Mouse (Mus musculus) ovary, postnatal 10 days (tissue): ENCODE results near the gene Olfr222.
"Not testable (repeated sequence)": the region's sequence is repeated elsewhere in the genome, so short reads cannot be mapped to it uniquely, and the experiment has no call there.

Source experiments
- DNase-seq: peaks from one replicate; pipeline ENCODE4 v3.0.0; 2022; ENCODE audit warnings: low spot score

Gene Olfr222

GRCm38 (mm10) chr11:59576135-59576534, at the start of gene Olfr222:
Gene Olfr222 (minus strand): TSS chr11:59576235.
- not testable (repeated sequence) for DNase-seq

DNA sequence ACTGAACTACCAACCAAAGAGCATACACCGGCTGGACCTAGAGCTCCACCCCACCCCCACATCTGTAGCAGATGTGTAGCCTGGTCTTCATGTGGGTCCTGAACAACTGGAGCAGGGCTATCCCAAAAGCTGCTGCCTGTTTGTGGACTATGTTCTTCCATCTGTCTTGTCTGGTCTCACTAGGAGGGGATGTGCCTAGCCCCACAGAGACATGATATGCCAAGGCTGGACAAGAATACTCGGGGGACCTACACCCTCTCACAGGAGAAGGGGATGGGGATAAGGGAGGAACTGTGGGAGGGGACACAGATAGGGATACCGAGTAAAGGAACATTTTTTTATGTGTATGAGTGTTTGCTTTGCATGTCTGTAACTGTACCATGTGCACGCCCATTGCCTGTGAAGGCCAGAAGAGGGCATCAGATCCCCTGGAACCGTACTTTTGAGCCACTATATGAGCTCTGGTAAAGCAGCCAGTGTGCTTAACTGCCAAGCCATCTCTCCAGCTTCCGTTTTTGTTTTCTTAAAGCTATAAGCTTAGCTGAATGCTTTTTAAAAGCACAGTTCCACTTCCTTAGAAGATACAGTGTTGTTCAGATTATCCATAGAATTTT, 48.1 kb upstream of the Olfr222 start:
- no peak for DNase-seq

GRCm38 (mm10) chr11:59622214-59622613, 46.2 kb upstream of the Olfr222 start:
- no peak for DNase-seq

DNA sequence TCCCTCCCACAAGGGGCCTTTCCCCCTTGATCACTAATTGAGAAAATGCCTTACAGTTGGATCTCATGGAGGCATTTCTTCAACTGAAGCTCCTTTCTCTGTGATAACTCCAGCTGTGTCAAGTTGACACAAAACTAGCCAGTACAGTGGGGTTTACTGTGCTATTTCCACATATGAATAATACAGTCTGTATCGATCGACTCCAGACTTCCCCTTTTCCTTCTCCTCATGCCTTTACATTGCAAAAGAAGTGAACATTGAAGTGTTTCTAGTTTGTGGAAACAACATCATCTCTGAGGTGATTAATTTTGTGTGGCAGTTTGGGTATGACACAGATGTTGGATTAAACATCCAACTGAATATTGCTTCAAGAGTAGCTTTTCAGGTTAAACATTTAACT, 41.0 kb upstream of the Olfr222 start:
- not testable (repeated sequence) for DNase-seq

GRCm38 (mm10) chr11:59614120-59614519, 38.1 kb upstream of the Olfr222 start:
- no peak for DNase-seq

GRCm38 (mm10) chr11:59611646-59612045, 35.6 kb upstream of the Olfr222 start:
- no peak for DNase-seq

DNA sequence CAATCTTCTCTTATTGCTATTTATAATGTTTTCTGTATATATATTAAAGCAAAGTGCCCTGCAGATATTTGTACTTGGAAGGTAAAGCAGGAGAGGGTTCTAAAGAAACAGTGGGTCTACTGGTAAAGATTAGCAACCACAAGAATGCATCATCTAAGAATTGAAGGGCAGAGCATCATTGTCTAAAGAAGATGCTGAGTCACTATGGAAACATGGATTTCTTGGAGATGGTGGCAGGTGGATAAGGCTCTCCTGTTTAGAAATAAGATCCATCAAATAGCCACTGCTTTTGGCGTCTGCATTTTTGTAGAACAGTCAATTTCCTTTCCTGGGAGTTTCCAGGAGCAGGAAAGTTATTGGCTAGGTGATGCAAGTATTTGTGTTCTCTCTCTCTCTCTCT, 26.3 kb upstream of the Olfr222 start:
- DNase-seq = no peak

DNA sequence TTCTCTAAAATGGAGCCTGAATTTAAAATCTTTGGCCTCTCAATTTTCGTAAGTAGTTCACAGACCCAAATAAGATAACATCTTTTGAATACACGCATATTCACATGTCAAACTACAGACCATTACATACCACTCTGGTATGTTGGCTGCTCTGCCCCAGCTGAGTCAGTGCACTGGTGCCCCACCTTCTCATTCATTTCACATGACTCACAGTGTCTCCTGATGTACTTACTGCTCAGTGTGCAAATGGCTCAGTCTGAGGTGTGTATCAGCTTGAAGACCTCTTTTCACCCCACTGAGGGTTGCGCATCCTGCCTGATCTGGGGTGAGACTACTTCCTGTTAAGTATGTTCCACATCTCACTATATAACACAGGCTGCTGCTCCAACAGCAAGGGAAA, 24.8 kb upstream of the Olfr222 start:
- DNase-seq = no peak

GRCm38 (mm10) chr11:59599211-59599610, 23.2 kb upstream of the Olfr222 start:
- no peak for DNase-seq

DNA sequence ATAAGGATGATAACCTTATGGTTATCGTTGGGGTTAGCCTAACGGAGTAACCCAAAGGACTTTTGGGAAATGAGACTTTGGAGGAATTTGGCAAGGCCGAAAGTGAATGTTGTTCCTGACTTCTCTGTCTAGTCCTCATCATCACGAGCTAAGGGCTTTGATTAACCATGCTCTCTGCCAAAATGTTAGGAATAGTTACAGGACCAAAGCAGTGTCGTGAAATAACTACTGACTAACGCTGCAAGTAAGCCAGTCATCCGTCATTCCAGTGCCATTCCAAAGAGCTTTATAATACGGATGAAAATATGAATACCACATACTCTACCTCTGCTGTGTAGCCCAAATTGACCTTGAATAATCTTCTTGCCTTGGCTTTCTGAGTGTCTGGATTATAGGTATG, 20.9 kb upstream of the Olfr222 start:
- no peak for DNase-seq

- DNase-seq = no peak
Measured at GRCm38 (mm10) chr11:59596091-59596490, 20.1 kb upstream of the Olfr222 start.

DNA sequence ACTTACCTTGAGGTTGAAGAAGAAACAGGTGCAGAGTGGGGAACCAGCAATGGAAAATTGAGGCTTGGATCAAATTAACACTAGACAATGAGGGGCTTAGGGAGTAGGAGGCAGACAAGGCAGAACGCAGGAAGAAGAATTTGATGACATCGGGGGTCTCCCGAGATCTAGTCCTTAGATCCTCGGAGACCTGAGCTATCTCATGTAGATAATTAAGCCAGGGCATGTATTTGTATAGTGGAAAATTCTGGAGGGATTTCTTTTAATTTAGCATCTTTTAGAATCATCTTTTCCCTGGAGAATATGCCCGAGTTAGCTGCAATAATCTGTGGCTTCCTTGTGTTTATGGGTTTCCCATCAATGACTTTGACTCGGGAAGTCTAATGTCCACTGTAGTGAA, 17.2 kb upstream of the Olfr222 start, which contains the start of gene Olfr223:
Gene Olfr223 (minus strand): TSS at position 101 of the 400 bp plus-strand sequence.
- no peak for DNase-seq

DNA sequence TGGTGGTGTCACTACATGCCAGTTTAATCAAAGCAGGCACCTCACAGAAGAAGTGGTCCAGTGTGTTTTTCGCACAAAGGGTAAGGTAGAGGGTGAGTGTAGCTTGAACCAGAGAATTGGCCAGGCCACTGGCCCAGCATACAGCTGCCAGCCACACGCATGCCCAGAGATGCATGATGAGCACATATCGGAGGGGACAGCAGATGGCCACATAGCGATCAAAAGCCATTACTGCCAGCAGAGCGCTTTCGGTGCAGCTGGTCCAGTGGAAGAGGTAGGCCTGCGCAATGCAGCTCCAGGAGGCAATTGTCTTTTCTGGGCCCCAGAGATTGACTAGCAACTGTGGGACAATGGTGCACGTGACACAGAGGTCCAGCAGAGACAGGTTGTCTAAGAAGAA, 13.5 kb upstream of the Olfr222 start:
- DNase-seq = no peak

GRCm38 (mm10) chr11:59584539-59584938, 8.5 kb upstream of the Olfr222 start:
- no peak for DNase-seq

- no peak for DNase-seq
Measured at GRCm38 (mm10) chr11:59575726-59576125, 309 bp downstream of the Olfr222 start.

- DNase-seq = no peak
Measured at GRCm38 (mm10) chr11:59569306-59569705, 6.7 kb downstream of the Olfr222 start.

DNA sequence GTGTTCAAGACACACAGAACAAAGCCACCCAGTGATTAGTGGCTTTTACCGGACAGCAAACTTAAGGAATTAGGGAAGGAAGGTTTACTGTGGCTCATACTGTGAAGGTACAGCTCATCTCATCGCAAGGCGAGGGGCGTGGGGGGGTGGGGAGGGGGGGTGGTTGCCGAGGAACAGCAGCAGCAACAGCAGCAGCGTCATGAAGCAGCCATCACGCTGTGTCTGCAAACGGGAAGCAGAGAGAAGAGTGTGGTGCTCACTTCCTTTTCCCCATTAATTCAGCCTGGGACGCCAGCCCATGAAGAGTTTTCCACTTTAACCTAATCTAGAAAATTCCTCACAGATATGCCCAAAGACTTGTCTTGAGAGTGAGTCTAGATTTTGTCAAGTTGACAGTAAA, 13.2 kb downstream of the Olfr222 start:
- DNase-seq = no peak

DNA sequence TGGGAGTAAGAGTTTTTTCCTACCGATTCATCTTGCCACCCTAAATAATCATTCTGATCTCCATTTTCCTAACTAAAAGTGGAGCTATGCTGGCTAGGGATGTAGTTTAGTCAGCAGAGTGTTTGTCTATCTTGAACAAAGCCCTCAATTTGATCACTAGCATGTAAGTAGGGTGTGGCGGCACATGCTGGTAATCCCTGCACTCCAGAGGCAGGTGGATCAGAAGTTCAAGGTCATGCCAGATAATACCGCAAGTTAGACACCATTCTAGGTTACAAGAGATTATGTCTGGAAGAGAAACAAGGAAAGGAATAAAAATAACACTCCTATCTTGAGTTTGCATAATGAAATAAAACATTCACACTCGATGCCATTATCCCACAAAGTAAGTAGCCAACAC, 13.7 kb downstream of the Olfr222 start:
- DNase-seq = no peak

- no peak for DNase-seq
Measured at GRCm38 (mm10) chr11:59560906-59561305, 15.1 kb downstream of the Olfr222 start.

DNA sequence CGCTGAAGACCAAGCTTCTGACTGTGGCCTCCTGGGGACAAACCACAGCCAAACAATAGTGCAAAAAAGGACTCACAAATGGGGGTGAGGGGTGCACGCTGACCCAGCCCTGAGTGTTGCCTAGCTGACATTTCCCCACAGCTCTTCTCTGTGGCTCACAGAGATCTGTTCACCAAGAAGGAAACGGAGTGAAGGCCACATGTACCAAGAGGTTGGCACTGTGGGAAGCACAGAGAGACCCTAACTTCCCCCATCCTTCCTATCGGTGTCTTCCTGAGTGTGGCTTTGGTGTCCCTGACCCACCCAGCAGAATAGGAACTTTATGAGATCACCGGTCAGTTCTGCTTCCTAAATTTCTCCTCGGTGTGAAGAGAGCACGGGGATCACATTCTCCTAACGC, 21.5 kb downstream of the Olfr222 start:
- DNase-seq = no peak

GRCm38 (mm10) chr11:59554127-59554526, 21.9 kb downstream of the Olfr222 start:
- DNase-seq = no peak

DNA sequence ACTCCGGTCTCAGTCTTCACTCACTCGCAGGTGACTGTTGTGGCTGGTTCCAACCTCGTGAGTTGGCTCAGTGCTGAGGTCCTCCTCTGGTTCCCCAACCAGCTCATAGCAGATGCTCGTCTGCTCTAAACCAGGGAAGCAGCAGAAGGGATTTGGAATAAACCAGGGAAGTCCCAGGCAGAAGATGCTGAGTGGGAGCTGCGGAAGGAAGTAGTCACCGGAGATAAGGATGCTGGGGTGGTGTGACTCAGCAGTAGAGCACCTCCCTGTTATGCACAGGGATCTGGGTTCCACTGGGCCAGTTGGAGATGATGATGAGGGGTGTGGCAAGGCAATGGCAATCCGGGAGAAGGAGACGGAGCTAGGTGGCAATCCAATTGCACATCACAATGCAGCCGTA, 32.0 kb downstream of the Olfr222 start:
- DNase-seq = no peak

DNA sequence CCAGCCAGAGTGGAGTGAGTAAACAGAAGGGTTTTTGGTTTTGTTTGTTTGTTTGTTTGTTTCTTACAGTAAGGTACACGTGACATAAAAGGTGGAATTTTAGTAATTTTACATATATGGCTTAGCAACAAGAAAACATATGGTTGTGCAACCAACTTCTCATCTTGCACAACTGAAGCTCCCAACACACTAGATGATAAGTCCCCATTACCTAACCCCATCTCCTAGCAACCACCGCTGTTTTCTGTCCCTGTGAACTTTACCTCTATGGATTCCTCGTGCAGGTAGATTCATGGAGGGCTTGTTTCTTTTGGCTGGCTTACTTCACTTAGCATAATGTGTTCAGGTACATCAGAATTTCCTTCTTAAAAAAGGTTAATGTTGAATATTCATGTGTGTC, 32.7 kb downstream of the Olfr222 start:
- no peak for DNase-seq

DNA sequence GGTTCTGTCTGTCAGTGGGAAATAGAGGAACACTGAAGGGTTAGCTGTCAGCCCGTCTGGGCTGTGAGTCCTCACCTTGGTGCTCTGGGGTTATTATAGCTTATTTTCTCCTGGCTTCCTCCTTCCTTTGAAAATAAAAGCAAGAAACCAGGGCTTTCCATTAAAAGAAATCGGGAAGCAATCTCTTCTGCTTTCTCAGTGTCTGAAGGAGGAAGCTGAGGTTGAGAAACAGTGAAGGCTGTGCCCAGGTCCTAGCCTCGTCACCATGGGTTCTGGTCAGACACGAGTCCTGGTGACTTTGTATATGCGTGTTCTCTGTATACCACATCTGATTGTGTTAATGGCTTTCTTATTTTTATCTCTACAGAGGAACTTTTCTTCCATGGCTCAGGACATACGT, 33.6 kb downstream of the Olfr222 start:
- DNase-seq = no peak

GRCm38 (mm10) chr11:59541324-59541723, 34.7 kb downstream of the Olfr222 start, which contains the start of gene Nlrp3:
Gene Nlrp3 (plus strand): TSS chr11:59541568.
- DNase-seq = no peak
